Mouse (Mus musculus): ENCODE measurements around the gene Prkag3. TPM values are rescaled to one million over a fixed set of nuclear protein-coding genes. Genes with fewer than 3 reads are reported as not detected.
A peak's percentile ranks its signal among the peaks of the same experiment; 100 is the strongest.

Prkag3 gene
- polyA plus RNA-seq, 1 experiment from 2014 or later, result 2.8 TPM

DNA sequence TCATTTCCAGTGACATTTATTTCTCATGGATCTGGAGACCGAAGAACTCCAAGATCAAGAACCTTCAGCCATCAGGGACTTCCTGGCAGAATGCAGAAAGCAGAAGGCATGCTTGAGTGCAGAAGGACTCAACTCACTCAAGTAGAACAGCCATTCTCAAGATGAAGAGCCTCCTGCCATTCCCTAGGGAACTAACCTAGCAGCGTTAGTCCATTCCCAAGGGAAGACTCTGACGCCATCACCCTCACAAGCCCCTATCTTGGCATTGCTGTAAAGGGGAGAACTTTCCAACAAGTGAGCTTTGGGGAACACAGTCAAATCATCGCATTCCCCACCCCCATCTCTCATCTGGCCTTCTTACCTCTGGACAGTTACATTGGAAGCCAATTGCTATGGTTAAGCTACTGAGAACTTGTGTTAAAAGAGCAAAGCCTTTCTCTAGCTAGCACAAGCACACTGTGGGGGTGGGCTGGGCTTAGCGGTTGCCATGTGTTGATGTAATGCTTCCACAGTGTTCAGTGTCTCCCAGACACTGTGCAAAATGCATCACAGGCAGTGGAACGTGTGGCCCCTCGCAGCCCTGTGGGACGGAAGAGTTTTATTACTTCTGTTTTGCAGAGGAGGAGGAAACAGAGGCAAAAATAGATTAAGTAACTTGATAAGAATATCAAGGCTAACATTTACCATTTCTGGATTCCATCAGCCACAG is 4.4 kb upstream of the Prkag3 start:
- Histone ChIP-seq H3K27me3 (peaks cover 11% of the 10 kb centered on the region; the same call in 1 of the 2 replicates), H3K36me3 (no peaks in the 10 kb centered on the region), H3K4me2 (no peak overlapping the region), H3K27ac (no peak overlapping the region), H3K9me3 (no peaks in the 10 kb centered on the region), H3K4me1 (peaks cover 11% of the 10 kb centered on the region), H3K9ac (no peak overlapping the region), H3K4me3 (no peak overlapping the region)
- no peak for ATAC-seq (ENCODE audit: insufficient number of reproducible peaks, low FRiP score, low TSS enrichment, low read depth)
- WGBS, result 71% methylated on average over 8 of the region's 8 CpGs

DNA sequence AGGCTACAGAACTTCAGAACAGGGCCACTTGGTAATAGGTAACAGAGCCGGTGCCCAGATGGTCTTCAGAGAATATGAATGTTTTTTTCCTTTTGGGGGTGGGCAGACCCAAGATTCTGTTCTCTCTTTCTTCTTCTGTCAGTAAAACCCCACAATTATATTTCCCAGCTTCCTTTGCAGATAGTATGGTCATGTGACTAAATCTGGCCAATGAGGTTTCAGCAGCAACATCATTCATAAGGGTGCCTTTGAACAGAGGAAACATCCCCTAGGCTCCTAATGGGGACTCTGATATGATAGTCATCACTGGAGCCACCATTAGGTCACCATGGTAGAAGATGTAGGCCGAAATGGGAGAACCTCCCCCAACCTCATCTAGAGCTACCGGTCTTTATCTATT is 3.8 kb upstream of the Prkag3 start:
- H3K9ac ChIP-seq, result no peak overlapping the region
- H3K4me3 ChIP-seq, result no peak overlapping the region
- ATAC-seq (ENCODE audit: insufficient number of reproducible peaks, low FRiP score, low TSS enrichment, low read depth), result no peak
- peaks cover 11% of the 10 kb centered on the region for H3K4me1 ChIP-seq
- no peaks in the 10 kb centered on the region for H3K36me3 ChIP-seq
- H3K27me3 ChIP-seq, result peaks cover 15% of the 10 kb centered on the region; the same call in 1 of the 2 replicates
- H3K4me2 ChIP-seq, result no peak overlapping the region
- H3K27ac ChIP-seq, result no peak overlapping the region
- WGBS, result 94% methylated on average over 3 of the region's 3 CpGs
- no peaks in the 10 kb centered on the region for H3K9me3 ChIP-seq

DNA sequence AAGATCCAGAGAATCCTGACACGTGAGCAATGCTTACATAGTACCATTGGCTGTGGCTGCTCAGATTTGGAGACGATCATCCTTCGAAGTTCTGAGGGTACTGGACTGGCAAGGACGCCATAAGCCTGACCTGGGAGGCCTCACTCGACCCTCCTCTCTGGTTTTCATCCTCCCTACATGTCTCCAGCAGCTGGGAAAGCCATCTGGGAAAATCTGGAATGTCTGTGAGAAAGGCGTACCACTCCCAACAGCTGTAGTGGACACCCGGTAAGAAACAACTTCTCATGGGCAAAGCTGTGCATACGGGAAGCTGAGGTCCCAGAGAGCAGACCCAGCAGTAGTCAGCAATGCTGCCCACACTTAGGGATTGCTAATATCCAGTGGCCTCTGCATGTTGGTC is 3.1 kb upstream of the Prkag3 start:
- Histone ChIP-seq H3K4me1 (peaks cover 11% of the 10 kb centered on the region), H3K36me3 (no peaks in the 10 kb centered on the region), H3K4me3 (no peak overlapping the region), H3K9ac (no peak overlapping the region), H3K27ac (no peak overlapping the region), H3K9me3 (no peaks in the 10 kb centered on the region), H3K27me3 (peaks cover 20% of the 10 kb centered on the region; the same call in 1 of the 2 replicates), H3K4me2 (no peak overlapping the region)
- WGBS, result 79% methylated on average over 8 of the region's 8 CpGs
- ATAC-seq (ENCODE audit: insufficient number of reproducible peaks, low FRiP score, low TSS enrichment, low read depth), result no peak

DNA sequence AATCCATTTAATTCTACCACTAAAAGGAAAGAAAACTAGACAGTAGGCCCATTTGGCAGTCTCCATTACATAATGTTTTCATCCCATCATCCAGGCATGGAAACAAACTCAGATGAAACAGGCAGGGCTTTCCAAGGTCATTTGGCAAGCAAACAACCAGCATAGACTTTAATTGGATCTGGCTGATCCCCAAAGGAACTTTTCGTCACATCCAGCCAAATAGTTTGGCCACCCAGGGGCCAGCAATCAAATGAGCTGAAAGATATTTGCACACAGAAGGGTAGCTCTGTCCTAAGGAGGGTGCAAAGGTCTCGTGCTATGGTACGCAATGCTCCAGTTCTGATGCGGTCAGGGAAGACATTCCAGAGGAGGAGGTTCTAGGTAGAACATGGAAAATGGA is 1.7 kb upstream of the Prkag3 start:
- 75% methylated on average over 4 of the region's 4 CpGs for WGBS
- Histone ChIP-seq H3K36me3 (no peaks in the 10 kb centered on the region), H3K9me3 (no peaks in the 10 kb centered on the region), H3K4me3 (no peak overlapping the region), H3K9ac (no peak overlapping the region), H3K27me3 (peaks cover 21% of the 10 kb centered on the region; the same call in 1 of the 2 replicates), H3K4me2 (no peak overlapping the region), H3K4me1 (peaks cover 11% of the 10 kb centered on the region), H3K27ac (no peak overlapping the region)
- ATAC-seq (ENCODE audit: insufficient number of reproducible peaks, low FRiP score, low TSS enrichment, low read depth), result no peak

DNA sequence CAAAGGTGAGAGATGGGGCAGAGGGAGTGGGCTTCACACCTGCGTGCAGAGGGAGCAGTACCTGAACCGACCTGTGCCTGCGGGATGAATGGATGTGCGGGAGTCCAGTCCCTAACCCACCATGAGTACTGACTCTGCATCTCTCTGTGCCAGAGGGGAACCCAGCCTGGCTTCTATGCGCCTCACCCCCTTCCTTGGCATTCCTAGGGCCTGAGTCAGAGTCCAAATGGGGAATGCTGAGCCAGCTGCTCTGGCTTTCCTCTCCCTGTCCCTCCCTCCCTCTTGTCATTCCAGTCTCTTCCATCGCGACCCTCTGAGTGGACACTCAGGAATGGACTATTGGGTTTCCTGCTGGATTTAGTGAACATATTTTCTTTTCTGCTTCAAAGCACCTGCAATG is 280 bp upstream of the Prkag3 start:
- Histone ChIP-seq H3K9me3 (no peaks in the 10 kb centered on the region), H3K4me1 (peaks cover 11% of the 10 kb centered on the region), H3K36me3 (no peaks in the 10 kb centered on the region), H3K9ac (no peak overlapping the region), H3K27ac (no peak overlapping the region), H3K4me3 (no peak overlapping the region), H3K27me3 (peaks cover 21% of the 10 kb centered on the region; the same call in 1 of the 2 replicates), H3K4me2 (no peak overlapping the region)
- peak; percentile 63; the same call in 1 of the 2 replicates for ATAC-seq (ENCODE audit: insufficient number of reproducible peaks, low FRiP score, low TSS enrichment, low read depth)
- WGBS, result 59% methylated on average over 7 of the region's 7 CpGs

DNA sequence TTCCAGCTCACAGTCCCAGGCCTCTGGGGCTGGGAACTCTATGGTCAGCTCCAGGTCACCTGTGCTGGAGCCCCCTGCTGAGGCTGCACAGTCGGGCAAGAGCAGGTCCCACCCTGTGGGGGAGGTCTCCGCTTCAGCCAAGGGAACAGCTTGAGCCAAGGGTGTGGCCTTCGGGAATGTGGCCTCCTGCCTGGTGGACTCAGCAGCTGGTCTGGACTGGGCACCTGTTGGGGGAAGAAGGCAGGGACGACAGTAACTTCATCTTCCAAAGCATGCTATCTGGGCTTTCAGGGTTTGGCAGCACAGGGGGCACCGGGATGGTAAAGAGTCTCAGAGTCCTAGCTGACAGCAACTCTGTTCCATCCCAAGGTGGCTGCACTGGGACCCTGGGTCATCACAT is 1.7 kb downstream of the Prkag3 start:
- WGBS, result 68% methylated on average over 5 of the region's 5 CpGs
- Histone ChIP-seq H3K27ac (no peak overlapping the region), H3K4me2 (no peak overlapping the region), H3K36me3 (no peaks in the 10 kb centered on the region), H3K9me3 (no peaks in the 10 kb centered on the region), H3K4me3 (no peak overlapping the region), H3K4me1 (peaks cover 11% of the 10 kb centered on the region), H3K9ac (no peak overlapping the region), H3K27me3 (peaks cover 21% of the 10 kb centered on the region; the same call in 1 of the 2 replicates)
- no peak; the same call in 1 of the 2 replicates for ATAC-seq (ENCODE audit: insufficient number of reproducible peaks, low FRiP score, low TSS enrichment, low read depth)

DNA sequence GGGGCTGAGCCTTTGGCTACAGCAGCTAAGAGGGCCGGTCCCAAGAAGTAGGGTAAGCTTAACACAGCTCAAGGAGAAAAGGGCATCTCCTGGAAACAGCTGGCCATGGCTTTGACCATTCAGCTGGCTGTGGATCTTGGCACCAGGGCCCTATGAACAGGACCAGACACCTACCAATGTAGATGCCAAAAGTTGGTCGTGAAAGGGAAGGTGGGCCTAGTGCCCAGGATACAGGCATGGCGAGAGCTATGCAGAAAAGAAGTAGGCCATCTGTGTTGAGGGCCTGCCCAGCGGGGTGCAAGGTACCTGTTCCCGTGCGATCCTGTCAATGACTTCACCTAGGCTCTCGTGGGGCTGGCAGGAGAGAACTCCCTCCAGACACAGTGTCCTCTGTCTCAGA is 8.2 kb downstream of the Prkag3 start:
- H3K27me3 ChIP-seq, result no peaks in the 10 kb centered on the region
- H3K4me1 ChIP-seq, result no peaks in the 10 kb centered on the region
- H3K27ac ChIP-seq, result no peak overlapping the region
- no peak overlapping the region for H3K4me2 ChIP-seq
- WGBS, result 75% methylated on average over 7 of the region's 7 CpGs
- no peak overlapping the region for H3K4me3 ChIP-seq
- ATAC-seq (ENCODE audit: insufficient number of reproducible peaks, low FRiP score, low TSS enrichment, low read depth), result no peak
- H3K9me3 ChIP-seq, result no peaks in the 10 kb centered on the region
- no peaks in the 10 kb centered on the region for H3K36me3 ChIP-seq
- no peak overlapping the region for H3K9ac ChIP-seq

DNA sequence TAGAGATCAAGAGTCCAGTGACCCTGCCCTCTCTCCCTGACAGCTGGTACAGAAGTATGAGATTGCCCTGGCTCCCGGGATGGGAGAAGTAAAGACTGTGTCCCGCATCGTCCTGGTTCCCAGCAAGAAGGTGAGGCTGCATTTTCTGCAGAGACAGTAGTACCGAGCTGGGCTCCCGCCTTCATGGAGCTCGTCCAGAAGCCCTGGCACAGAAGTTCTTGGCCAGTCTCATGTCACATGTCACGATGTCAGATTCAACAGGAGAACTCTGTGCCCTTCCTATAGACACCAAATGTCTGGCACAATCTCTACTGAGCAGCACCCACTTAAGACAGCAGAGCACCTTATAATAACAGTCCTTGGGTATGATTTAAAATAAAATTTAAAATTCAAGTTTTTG is 11.5 kb downstream of the Prkag3 start:
- H3K9me3 ChIP-seq, result no peaks in the 10 kb centered on the region
- no peaks in the 10 kb centered on the region for H3K4me1 ChIP-seq
- H3K27ac ChIP-seq, result no peak overlapping the region
- H3K9ac ChIP-seq, result no peak overlapping the region
- no peak for ATAC-seq (ENCODE audit: insufficient number of reproducible peaks, low FRiP score, low TSS enrichment, low read depth)
- no peaks in the 10 kb centered on the region for H3K27me3 ChIP-seq
- H3K4me2 ChIP-seq, result no peak overlapping the region
- H3K4me3 ChIP-seq, result no peak overlapping the region
- 88% methylated on average over 7 of the region's 7 CpGs for WGBS
- no peaks in the 10 kb centered on the region for H3K36me3 ChIP-seq

DNA sequence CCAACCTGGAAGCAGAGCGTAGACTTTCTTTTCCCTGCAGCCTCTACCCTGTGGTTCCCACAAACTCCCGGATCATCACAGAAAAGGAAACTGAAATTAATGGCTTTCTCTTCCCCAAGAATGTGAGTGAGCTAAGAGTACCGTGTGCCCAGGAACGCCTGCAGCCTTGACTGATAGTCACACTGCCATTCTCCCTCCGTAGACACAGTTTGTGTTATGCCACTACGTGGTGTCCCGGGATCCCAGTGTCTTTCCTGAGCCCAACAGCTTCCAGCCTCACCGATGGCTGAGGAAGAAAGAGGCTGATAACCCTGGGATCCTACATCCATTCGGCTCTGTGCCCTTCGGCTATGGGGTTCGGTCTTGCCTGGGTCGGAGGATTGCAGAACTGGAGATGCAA is 12.0 kb downstream of the Prkag3 start:
- Histone ChIP-seq H3K9me3 (no peaks in the 10 kb centered on the region), H3K27ac (no peak overlapping the region), H3K4me3 (no peak overlapping the region), H3K27me3 (no peaks in the 10 kb centered on the region), H3K36me3 (no peaks in the 10 kb centered on the region), H3K9ac (no peak overlapping the region), H3K4me2 (no peak overlapping the region), H3K4me1 (no peaks in the 10 kb centered on the region)
- 90% methylated on average over 12 of the region's 12 CpGs for WGBS
- no peak for ATAC-seq (ENCODE audit: insufficient number of reproducible peaks, low FRiP score, low TSS enrichment, low read depth)

DNA sequence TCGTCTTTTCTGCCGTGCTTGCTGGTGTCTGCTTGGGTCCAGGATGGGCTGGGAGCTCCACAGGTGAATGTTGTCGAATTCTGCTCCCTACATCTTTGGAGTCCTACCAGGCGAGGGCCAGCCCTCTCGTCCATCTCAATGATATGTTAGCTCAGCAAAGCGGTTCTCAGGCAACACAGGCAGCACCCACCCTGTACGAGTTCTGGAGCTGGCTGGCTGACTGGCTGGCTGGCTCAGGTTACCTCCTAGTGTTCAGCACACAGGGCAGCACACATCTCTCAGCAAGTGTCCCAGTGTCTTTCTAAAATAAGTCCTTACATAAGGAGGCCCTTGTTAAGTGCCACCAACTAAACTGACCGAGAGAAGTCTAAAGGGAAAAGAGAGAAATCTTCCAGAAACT is 20.6 kb downstream of the Prkag3 start:
- ATAC-seq (ENCODE audit: insufficient number of reproducible peaks, low FRiP score, low TSS enrichment, low read depth), result no peak
- H3K9me3 ChIP-seq, result no peaks in the 10 kb centered on the region
- 66% methylated on average over 8 of the region's 8 CpGs for WGBS
- H3K4me2 ChIP-seq, result no peak overlapping the region
- H3K27ac ChIP-seq, result no peak overlapping the region
- H3K27me3 ChIP-seq, result no peaks in the 10 kb centered on the region
- H3K9ac ChIP-seq, result no peak overlapping the region
- no peak overlapping the region for H3K4me3 ChIP-seq
- no peaks in the 10 kb centered on the region for H3K4me1 ChIP-seq
- H3K36me3 ChIP-seq, result no peaks in the 10 kb centered on the region

DNA sequence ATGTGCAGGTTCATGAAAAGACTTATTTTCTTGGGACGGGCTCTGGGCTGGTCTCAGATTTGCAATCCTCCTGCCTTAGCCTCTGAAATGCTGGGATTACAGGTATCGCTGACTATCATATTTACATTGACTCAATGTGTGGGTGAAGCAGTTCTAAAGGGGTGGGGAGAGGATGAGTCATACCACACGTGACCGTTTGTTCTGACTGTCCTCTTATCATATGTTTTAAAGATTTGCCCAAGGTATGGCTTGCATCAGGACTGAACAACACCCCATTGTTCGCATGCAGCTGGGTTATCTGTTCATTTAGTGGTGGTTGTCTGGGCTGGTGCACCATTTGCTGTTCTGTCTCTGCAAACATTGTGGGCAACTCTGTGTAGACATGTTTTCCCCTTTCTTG is 22.3 kb downstream of the Prkag3 start:
- Histone ChIP-seq H3K9me3 (no peaks in the 10 kb centered on the region), H3K27ac (no peak overlapping the region), H3K27me3 (no peaks in the 10 kb centered on the region), H3K4me1 (no peaks in the 10 kb centered on the region), H3K9ac (no peak overlapping the region), H3K4me2 (no peak overlapping the region), H3K4me3 (no peak overlapping the region), H3K36me3 (no peaks in the 10 kb centered on the region)
- no peak for ATAC-seq (ENCODE audit: insufficient number of reproducible peaks, low FRiP score, low TSS enrichment, low read depth)
- 68% methylated on average over 5 of the region's 5 CpGs for WGBS

DNA sequence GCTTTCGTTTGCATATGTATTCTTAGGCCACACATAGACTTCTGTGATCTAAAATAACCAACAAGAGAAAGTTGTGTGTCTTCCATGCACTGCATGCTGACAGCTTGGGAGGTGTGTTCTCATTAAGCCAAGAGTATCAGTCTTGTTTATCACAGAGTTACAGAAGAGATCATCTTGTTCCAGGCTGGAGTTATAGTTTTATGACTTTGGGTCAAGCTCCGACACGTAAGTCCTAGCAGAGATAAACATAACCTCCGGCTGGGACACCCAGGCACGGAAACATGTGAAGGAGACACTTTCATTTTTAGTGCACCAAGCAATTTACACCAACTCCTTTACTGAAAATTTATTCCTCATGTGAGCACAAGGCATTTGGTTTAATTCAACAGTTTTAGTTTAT is 22.9 kb downstream of the Prkag3 start:
- H3K9me3 ChIP-seq, result no peaks in the 10 kb centered on the region
- H3K4me3 ChIP-seq, result no peak overlapping the region
- ATAC-seq (ENCODE audit: insufficient number of reproducible peaks, low FRiP score, low TSS enrichment, low read depth), result no peak
- no peak overlapping the region for H3K27ac ChIP-seq
- H3K27me3 ChIP-seq, result no peaks in the 10 kb centered on the region
- H3K36me3 ChIP-seq, result no peaks in the 10 kb centered on the region
- H3K4me2 ChIP-seq, result no peak overlapping the region
- 57% methylated on average over 5 of the region's 5 CpGs for WGBS
- no peak overlapping the region for H3K9ac ChIP-seq
- H3K4me1 ChIP-seq, result no peaks in the 10 kb centered on the region

DNA sequence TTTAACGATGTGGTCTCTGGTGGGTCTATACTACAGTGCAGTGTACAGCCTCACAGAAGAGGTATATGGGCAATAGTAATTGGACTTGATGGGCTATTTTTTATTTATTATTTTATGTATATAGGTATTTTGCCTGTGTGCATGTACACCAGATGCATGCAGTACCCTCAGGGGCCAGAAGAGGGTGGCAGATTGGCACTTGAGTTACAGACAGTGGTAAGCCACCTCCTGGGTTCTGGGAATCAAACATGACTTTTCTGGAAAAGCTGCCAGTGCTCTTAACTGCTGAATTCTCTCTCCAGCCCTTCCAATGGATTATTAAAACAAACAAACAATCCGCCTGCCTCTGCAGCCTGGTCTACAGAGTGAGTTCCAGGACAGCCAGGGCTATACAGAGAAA is 25.3 kb downstream of the Prkag3 start:
- Histone ChIP-seq H3K9ac (no peak overlapping the region), H3K4me2 (no peak overlapping the region), H3K27ac (no peak overlapping the region), H3K36me3 (no peaks in the 10 kb centered on the region), H3K9me3 (no peaks in the 10 kb centered on the region), H3K4me3 (no peak overlapping the region), H3K4me1 (no peaks in the 10 kb centered on the region), H3K27me3 (no peaks in the 10 kb centered on the region)
- ATAC-seq (ENCODE audit: insufficient number of reproducible peaks, low FRiP score, low TSS enrichment, low read depth), result no peak
- 83% methylated on average over 2 of the region's 2 CpGs for WGBS
